Mouse (Mus musculus) spleen, postnatal 10 days (tissue): ENCODE measurements around the gene Shisal1.
A peak's percentile ranks its signal among the peaks of the same experiment; 100 is the strongest.

Source experiments
- DNase-seq, 2 experiments: peaks; one replicate each; pipeline ENCODE4 v3.0.0; 2021 to 2022; ENCODE audit warnings: low spot score in 2 of 2

Shisal1 gene

DNA sequence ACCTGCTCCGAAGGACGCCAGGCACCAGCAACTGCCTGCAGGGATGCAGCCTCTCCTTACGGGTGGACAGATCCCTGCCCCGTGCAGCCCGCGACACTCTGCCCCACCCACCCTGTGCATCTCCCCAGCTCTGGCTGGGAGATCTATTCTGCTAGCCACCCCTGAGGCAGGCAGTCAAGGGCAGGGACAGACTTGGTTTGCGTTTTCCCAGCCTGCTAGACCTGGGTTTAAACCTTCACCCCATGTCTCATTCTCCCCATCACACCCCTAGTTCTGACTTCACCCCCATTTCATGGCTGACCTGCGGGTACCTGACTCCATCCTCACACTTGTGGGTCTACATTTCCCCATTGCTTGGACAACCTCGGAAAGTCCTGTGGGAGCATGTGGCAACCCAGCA lies at the start of gene Shisal1:
Shisal1 (minus strand) TSS at position 101 of the 400 bp plus-strand sequence.
- no peak for DNase-seq

DNA sequence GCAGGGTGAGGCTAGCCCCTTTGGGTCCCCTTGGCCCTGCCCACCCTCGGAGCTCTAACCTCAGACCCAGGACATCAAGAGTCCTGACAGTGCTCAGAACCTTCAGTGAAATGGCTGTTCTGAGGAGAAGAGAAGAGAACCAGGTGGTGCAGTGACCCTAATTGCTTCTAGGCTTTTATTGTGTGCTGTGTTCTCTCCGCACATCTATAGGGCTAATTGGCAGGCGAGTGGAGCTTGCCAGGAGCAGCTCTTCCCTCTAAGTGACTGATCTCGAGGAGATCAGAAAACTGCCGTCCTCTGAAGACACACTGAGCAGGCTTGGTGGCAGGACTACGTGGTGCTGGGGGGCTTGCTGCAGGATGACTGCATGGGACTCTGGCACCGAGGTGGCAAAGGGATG lies 43.6 kb upstream of the Shisal1 start:
- no peak for DNase-seq

DNA sequence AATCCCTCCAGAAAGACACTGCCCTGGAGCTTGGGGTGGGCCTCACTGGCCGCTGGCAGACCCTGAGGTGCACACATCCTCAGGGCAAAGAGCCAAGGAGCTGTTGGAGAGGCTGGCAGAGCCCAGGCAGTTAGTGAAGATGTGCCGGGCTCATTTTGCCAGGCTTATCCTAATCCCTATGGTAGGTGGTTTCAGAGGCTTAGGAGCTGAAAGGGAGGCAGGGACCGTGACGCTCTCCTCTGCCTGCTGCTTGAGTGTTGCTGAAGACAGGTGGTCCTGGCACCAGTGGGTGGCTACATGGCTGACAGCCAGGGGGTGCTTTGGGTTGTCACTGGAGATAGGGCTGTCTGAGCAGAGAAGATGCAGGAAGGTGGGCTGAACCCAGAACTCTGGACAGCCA lies 37.4 kb upstream of the Shisal1 start:
- no peak for DNase-seq

DNA sequence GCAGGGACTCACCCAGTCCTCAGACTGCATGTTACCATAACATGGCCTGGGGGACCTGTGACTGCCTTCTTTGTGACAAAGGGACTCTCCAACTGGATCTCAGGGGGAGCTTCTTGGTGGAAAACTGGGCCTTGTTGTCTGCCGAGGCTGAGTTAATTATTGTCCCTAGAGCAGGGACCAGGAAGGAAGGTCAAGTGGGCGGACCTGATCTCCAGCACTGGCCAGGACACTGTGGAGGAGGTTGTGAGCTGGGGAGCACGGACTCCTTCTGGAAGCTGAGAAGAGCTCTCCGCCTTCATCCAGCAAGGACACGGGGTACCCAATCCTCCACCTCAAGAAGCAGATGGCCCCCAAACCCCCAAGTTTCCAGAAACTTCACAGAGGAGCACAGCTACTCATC lies 36.7 kb upstream of the Shisal1 start:
- DNase-seq, result no peak

DNA sequence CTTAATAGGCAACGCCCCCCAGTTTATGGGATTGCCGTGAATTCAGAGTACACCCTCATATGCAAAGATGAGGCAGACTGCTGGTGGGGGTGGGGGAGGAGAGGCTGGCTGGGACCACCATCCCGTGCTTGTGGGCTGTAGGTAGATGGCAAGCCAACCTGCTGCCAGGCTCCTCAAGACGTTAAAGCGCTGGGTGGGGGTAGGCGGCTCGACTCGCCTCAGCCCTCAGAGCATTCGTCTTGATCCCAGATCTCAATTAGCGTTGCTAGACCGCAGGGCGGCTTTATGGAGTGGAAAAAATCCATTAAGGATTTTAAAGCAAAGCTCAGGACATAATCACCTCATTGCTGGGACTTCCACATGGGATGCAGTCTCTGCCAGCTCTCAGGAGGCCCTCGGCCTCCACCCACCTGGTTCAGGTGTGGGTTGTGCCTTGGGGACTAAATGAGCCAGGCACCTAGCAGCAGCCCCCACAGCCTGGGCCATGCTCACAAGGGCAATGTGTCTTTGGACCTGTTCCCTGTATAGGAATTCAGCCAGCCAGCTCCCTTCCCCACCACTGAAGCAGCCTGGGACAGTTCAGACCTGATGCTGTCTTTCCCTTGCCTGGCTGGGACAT lies 34.5 kb upstream of the Shisal1 start:
- DNase-seq, result no peak

DNA sequence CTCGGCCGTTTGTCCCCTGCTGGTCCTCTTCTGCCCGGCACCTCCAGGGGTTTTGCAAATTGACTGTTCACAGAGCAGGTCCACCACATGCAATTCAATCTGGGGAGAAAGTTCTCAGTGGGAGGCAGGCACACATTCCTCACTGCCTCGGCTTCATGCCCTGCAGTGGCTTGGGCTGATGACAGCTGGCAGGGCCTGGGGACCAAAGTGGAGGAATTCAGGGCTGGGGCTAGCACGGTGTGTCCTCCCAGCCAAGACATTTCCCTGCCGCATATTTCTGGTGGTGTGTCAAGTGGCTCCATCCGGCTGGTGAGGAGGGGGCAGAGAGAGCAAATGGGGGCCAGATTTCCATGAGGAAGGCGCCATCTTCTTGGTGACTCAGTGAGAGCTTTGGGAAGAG lies 22.5 kb upstream of the Shisal1 start:
- no peak for DNase-seq

DNA sequence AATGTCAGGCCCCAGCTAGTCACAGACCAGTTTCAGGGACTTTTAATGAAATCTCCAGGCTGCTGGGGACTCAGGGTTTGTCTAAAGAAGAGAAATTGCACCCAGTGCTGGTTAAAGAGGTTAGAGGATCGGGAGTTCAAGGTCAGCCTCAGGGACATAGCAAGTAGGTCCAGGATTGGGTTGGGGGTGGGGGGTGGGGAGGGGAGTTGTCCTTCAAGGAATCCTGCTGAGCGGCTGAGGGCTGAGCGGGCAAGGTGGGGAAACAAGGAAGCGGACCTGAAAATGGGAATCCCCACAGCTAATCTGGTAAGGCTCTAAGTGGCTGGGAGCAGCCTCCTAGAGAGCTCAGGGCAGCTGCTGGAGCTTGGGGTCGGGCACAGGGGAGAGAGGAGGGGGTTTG lies 20.9 kb upstream of the Shisal1 start:
- DNase-seq, result no peak

DNA sequence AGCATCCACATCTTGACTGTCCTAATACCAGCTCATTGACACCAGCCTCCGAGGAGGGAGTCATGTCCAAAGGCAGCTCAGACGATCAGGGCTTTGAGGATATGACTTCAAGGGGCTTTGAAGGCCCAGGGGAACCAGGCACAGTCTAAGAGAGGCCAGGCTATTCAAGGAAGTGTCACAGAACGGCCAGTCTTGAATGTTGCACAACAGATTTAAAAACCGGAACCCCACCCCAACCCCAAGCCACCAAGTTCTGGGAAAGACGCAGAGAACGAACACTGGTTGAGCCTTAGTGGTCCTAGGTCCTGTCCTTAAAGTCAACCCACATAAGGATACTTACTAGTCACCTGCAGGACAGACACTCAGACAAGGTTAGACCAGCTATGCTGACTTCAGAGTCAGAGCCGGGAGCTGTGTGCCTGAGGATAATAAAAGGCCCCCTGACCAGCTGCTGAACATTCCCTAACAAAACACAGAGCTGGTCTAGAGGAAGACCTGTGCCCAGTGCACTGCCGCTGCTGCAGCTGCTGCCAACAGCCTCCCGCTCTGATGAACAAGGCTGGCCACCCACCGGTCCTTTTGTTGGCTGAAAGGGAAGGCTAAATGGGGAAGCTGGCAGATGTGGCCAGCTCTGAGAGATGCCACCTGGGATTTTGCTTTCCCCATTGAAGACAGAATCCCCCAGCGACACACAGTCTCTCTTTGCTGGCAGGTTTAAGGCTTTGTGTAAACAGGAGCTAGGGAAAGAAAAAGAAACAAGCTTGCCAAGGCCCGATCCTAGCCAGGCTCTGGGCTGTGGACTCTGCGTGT lies 19.8 kb upstream of the Shisal1 start:
- DNase-seq, result peak in 1 of 2 experiments; percentile 29

DNA sequence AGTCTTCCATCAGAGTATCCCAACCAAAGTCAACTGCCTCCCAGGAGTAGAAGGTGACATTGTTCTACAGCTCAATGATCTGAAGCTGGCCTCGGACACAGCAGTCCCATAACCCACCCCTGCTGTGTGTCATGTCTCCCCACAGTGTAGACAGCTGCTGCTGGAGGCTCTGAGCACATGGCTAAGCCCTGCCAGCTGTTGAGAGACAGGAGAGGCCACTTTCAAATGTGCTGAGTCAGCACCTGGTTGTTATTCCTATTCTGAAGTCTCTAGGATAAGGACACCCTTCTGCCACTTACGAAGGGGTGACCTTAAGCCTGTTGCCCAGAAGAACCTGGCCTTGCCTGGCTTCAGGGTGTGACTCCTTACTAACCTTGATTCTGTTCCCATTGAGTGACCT lies 14.5 kb upstream of the Shisal1 start:
- DNase-seq, result no peak

DNA sequence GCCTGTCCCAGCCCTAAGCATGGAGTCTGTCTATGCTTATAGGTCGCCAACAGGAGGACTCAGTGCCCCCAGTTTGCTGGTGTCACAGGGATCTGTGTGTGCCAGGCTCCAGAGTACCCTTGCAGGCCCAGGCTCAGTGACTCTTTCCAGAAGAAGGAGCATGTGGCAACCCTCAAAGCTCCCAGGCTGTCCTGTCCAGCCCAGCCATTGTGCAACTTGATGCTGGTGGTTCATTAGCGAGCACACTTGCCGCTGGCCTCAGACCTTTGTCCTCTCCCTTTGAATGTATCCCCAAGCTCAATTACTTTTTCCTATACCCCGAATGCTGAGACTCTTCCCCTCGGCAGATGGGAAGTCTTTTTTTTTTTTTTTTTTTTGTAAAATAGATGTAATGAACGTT lies 12.1 kb upstream of the Shisal1 start:
- DNase-seq, result no peak

DNA sequence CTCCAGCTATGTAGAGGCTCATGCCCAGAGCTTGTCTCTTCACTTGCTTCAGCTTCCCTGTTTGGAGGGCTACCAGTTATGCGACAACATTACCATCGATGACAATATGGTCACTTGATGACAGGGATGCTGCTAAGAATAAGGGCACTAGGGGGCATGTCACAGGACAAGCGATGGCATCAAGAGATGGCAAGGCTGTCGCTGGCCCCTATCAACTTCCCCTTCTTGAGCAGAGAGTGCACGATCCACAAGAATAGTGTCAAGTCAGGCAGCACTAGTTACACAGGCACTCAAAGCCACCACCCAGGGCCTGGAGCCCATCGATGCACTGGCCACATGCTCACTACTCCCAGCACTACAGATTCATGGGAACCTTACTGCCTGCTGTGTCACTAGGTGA lies 8.4 kb upstream of the Shisal1 start:
- DNase-seq, result no peak

DNA sequence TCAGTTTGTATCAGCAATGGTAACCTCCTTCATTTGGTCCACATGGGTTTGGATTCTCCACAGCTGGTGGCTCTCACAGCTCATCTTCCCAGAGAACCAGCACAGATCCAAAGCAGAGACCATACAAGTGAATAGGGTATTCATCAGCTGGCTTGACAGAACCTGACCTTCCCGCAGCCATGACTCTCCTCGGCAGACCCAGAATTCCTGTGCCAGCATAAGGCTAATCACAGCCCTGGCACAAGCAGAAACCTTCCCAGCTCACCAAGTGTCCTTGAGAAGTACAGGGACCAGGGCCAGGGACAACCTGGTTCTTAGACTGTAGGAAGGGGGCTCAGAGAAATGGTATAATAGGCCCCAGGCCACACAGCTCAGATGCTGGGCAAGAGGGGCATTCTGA lies 6.2 kb upstream of the Shisal1 start:
- DNase-seq, result no peak

DNA sequence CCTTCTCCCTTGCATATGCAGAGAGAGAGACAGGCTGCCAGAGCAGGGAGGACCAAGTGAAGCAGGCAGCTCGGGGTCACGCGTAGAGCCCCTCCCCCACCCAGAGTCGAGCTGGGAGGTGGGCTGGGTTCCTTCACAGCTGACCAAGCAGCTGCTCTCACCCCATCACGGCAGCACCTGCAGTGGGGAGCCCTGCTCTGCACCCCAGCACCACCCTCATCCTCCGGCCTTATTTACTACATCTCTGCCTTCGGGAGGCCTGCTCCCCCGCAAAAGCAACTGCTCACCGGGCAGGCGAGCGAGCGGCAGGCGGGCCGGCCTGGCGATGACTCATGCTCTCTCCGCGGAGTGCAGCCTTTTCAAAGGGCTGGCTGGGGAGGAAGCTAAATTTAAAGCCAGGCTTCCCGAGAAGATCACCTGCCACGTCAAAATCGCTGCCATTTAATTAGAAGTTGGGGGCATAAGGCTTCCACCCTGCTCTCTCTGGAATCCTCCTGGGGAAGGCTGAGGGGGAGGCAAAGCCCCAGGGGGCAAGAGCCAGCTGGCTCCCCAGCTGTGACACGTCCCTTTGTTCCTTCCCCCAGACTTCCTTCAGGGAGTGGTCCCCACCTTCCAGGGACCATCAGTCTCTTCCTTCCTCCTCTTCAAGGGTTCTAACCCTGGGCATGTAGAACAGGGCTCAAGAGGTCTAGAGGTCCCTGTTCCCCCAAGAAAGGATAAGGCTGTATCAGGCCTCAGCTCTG lies 3.7 kb upstream of the Shisal1 start:
- peak in 1 of 2 experiments; percentile 33 for DNase-seq

DNA sequence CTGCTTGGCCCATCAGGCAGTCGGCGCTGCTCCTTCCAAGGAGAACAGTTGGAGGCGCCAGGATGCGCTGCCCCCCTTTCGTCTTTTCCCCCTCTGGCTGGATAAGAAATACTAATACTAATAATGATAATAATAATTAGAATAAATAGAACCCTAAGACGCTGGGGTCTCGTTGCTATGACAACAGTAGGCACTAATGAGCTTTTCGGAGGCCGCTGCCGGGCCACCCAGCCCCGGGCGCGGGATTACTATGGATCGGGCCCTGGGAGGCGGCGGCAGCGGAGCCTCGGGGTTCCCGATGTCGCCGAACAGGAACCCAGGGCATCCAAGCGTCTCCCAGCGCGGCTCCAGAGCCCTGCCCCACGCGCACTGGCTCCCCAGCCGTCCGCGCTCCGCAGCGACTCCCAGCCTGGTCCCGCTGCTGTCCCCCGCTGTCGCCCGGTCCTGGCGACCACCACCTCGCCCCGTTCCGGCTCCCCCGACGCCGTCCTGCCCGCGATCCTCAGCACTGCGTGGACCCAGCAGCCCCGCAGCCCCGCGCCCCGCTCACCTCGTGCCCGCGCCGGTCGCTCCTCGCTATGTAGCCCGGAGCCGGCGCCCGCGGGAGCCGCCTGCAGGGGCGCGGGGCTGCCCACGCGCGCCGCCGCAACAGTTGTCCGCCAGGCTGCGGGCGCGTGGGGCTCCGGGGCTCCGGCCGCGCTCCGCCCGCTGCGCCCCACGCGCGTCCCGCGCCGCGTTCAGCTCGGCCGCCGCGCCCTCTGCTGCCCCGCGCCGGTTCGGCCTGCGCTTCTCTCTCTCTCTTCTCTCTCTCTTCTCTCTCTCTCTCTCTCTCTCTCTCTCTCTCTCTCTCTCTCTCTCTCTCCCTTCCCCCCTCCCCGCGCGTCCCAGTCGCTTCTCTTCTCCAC lies 833 bp downstream of the Shisal1 start:
- no peak for DNase-seq

DNA sequence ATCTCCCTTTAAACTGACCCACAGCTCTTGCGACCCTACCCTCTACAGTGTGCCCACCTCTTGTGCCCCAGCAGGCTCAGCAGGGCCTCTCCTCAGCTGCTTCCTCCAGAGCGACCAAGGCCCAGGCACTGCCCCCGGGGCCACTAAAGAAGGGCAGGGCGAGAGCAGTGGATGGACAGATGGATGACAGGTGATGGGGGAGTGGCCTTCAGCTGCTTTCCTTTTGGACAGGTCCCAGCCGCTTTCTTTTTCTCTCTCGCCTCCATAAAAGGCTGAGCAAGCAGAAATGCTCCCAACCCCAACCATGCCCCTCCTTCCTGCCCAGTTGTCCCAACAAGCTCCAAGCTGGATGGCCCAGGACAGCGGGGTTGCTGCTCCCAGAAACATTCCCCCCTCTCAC lies 2.7 kb downstream of the Shisal1 start:
- no peak for DNase-seq

DNA sequence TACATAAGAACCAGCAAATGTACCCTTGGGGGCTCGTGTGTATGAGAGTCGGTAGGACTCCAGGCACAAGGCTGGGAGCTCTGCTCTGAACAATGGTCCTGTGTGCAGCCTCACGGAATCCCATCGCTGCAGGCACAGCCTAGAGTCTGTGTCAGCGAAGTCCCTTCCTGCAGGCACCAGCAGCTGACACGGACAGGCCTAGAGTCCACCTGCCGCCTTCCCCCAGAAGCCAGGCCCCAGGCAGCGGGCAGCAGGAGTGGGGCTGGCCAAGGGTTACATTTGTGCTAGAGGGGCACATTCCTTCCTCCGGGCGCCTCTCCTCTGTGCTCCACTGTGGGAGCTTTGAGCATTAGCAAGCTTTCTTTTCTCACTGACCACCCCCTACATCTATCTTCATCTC lies 3.3 kb downstream of the Shisal1 start:
- DNase-seq, result no peak

DNA sequence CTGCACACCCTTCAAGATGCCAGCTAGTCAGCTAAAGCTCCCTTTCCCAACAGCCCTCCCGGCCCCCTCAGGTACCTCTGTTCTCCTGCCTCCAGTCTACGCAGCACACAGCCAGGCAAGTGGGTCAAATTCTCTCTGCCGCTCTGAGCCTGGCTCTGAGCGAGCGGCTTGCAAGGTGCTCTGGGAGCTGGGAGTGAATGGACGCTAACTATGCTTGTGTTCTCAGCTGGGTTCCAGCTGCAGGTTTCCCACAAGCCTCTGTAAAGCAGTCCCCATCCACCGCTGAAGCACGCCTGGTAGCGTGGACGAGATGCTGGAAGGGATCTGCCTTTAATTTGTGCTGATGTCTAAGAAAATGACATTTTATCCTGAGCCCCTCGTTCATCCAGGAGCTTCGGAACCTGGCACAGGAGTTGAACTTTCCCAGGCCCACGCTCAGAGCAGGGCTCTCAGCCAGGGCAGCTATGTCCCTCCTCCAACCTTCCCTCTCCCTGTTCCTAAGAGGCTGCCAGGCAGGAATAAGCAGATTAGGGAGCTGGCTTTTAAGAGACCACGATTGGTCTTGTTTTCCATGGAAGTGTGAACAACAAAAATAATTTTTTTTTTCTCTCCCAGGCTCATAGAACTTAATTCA lies 5.1 kb downstream of the Shisal1 start:
- DNase-seq, result no peak

DNA sequence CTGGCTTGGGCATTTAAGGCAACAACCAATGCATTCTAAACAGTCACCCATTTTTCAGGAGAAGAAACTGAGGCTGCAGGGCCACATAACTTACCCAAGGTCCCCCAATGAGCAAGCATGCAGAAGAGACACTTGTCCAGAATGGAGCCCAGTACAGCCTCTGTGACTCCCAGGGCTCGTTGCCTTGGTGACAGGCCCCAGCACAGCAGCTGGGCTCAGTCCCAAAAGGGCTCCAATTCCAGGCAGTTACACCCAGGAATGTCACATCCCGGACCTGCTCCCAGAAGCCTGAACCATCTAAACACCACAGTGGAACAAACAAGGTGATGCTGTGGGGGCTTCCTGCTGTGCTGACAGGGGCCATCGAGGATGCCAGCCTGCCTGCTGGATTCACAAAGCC lies 6.1 kb downstream of the Shisal1 start:
- DNase-seq, result no peak

DNA sequence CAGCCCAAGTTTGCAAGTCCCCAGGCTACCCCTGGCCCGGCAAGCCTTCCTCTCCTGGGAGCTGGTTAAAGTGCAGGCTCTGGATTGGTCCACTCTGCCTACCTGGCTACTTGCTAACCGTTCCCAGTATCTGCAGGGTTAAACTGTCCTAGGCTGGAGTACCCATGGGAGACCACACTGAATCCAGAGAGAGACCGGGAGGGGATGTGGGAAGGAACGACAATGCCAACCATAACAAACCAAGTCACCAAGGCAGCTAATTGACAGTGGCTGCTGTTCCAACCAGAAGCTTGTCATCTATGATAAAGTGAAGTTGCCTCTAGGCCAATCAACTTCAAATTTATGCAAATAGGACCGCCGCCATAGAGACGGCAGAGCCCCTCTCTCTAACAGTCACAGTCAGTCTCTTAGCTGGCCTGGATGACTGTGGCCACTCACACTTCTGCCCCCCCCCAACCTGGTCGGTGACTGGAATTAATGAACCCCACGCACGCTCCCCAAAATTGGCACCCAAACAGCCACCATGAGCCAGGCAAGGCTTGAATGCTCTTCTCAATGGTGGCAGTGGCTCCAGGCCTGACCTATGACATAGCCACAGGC lies 13.2 kb downstream of the Shisal1 start:
- no peak for DNase-seq

DNA sequence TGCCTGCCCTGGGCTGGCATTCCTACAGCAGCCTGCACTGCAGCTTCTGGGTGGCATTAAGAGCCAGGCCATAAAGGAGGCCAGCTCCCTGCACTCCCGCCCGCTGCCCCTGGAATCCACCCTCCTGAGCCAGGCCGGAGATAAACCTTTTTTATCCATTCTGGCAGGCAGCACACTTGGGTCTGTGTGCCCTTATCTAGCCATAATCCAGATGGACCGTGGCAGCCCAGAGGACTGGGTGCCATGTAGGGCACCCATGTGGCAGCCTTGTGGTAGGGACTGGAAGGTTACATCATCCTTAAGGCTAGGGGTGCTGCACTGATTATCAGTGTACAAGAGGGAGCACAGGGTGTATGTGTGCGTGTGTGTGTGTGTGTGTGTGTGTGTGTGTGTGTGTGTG lies 16.4 kb downstream of the Shisal1 start:
- DNase-seq, result peak in 1 of 2 experiments; percentile 51

DNA sequence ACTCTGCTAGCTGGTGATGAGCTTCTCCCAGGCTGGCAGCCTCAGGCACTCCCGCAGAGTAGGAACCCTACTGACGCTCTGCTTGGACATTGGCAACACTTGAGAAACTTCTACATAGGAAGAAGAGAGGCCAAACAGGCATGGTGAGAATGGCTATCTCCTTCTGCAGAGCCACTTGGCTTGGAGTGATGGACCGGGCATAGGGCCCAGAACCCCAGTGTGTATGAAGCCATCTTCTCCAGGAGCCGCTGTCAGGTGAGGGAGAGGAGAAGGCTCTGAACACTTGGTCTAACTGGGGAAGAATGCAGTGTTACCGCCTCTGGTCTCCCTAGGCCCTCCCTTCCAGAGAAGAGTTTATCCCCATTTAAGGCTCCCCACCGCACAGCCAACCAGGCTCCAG lies 19.3 kb downstream of the Shisal1 start:
- no peak for DNase-seq
